Mouse (Mus musculus) CD4-positive, CD25-positive, alpha-beta regulatory T cell, adult 2 months (primary cell): ENCODE data around the gene Ensa.
"Not testable (repeated sequence)": the region's sequence is repeated elsewhere in the genome, so short reads cannot be mapped to it uniquely, and the experiment has no call there.

ENCODE experiments used
- DNase-seq: peaks from one replicate; pipeline ENCODE4 v3.0.0-alpha.2; 2012; ENCODE audit warnings: low read depth, low spot score

Gene Ensa

DNA sequence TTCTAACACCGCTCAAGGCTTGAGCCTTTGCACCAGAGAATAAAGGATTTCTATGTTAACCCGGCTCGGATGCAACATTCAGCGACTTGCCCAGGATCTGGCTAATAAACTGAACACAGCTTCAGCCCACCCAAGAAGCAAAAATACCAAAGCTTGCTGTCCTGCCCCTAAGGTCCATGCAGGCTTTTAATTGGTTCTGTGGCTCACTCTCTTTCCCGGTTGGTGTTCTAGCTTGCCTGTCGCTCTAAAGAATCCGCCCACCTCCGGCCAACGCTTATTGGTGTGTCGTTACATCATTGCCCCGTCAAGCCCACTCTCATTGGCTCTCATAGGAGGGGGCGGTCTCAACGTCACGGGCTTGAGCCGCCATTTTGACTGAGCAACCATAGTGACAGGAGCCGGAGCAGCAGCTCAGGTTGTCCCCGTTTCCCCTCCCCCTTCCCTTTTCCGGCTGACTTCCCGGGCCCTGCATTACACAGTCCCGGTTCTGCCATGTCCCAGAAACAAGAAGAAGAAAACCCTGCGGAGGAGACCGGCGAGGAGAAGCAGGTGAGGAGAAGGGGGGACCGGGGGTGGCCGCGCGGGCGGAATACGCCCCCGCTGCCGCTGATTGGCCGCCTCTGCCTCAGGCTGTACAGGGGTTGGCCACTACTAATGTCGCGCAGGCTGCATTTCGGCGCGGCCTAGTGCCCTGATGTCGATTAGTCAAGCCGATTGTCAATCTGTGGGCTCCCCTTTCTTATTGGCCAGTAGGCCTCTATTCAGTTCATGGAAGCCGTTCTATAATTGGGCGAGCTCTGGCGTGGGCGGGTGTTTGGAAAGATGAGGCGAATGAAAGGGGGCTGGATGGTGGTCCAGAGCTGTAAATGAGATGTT lies at the start of gene Ensa:
Gene Ensa, plus strand, starts transcription at position 366 of the 876 bp plus-strand sequence.
- DNase-seq, result peak; percentile 99

- no peak for DNase-seq
Observed at GRCm38 (mm10) chr3:95587754-95588603, 36.8 kb upstream of the Ensa start.

DNA sequence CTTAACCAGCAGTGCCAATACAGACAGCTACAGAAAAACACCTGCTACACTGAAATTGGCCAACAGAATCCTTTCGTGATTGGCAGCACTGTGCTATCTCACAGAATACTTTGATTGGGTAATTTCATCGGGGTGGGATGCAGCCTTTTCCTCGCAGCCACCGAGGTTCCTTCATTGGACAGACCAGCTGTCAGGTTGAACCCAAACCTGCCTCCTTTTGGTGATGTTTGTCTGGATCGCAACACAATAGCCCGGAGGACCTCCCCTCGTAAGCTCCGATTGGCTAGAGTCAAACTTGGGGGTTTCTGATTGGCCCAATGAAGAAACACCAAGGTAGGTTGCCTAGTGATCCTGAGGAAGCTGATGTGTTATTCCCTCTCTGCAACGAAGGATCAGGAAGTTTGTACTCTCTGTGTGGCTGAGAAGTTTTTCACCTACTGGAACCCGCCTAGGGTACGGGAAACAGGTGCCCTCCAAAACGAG lies 36.1 kb upstream of the Ensa start, which contains the start of gene Golph3l:
Gene Golph3l, plus strand, starts transcription at position 331 of the 483 bp plus-strand sequence.
- peak; percentile 96 for DNase-seq

DNA sequence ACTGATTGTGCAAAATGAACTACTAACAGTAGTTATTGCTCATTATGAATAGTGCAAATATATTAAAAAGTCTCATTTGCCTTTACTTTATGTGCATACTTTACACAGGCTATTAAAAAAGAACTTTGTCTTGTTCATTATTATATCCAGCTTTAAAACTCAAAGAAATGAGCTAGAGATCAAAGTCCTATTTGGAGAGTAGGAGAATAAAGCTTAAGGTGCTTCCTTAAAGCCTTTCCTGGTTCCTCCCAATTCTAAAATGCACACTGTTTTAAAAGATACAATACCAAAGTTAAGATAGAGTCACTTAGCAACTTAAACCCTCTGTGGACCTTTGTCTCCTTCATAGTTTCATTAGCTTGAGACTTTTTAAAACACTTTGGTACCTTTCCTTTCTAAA lies 26.1 kb upstream of the Ensa start:
- DNase-seq, result no peak

DNA sequence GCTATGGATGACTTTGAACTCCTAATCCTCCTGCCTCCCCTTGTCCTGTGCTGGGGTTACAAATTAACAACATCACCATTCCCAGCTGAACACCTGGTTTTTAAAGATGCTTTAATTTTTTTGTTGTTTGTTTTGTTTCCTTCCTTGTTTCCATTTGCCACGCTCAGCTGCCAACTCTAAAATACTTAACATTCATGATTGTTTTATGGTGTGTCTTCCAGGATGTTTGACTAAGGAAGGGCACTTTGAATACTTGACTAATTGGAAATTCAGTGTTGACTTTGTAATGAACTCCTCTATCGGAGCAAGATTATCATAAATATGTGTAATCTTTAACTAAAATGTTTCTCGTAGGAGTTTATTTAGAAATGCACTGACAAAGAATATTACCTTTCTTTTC lies 23.5 kb upstream of the Ensa start:
- DNase-seq, result no peak

DNA sequence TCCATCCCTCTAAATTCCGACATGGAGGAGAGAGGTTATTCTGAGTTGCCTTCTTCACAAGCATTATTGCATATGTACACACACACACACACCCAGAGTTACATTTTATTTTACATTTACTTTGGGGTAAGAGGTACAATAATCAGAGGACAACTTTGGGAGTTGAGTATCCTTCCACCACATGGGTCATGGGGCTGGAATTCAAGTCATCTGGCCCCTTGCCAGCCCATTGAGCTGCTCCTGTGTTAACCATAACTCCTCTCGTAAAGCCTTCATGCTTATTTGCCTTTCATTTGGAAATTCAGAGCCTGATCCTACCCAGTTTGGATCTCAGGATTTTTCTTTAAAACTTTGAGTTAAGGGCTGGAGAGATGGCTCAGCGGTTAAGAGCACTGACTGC lies 18.7 kb upstream of the Ensa start:
- DNase-seq, result no peak

DNA sequence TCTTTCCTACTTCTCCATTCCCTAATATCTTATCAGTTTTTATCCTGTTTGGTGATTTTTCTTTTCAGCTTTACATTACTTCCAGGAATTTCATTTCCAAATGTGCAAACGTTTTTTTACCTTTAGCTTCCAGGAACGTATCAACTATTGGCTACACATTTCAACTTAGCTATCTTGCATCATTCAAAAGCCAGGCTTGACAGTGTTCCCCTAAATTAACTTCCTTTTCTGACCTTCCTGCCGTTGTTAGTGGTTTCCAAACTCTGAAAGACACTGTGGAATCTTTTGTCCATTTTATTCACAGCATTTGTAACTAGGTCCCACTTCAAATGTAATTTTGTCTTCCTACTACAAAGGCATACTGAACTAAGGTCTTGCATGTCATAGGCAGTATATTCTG lies 15.6 kb upstream of the Ensa start:
- no peak for DNase-seq

GRCm38 (mm10) chr3:95613996-95614395 lies 10.8 kb upstream of the Ensa start:
- no peak for DNase-seq

GRCm38 (mm10) chr3:95618511-95618910 lies 6.3 kb upstream of the Ensa start:
- DNase-seq, result no peak

DNA sequence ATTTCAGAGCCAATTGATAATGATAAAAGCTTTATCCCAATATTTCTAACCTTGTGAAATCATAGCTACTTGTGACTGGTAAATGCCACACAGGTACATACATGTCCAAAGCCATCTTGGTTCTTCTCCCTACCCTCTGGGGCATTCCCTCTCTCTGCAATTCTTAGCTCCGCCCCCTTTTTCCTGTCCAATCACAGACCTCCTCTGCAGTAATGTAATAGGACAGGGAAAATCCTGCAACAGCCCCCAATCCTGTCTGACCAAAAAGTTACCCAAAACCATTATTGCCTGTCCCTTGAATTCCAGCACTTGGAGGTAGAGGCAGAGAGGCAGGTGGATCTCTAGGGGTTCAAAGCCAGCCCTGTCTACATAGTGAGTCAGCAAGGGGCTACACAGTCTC lies 3.6 kb upstream of the Ensa start:
- no peak for DNase-seq

GRCm38 (mm10) chr3:95622421-95622820 lies 2.4 kb upstream of the Ensa start:
- not testable (repeated sequence) for DNase-seq

GRCm38 (mm10) chr3:95623551-95623950 lies 1.2 kb upstream of the Ensa start:
- DNase-seq, result no peak

GRCm38 (mm10) chr3:95623991-95624515 lies 740 bp upstream of the Ensa start:
- not testable (repeated sequence) for DNase-seq

DNA sequence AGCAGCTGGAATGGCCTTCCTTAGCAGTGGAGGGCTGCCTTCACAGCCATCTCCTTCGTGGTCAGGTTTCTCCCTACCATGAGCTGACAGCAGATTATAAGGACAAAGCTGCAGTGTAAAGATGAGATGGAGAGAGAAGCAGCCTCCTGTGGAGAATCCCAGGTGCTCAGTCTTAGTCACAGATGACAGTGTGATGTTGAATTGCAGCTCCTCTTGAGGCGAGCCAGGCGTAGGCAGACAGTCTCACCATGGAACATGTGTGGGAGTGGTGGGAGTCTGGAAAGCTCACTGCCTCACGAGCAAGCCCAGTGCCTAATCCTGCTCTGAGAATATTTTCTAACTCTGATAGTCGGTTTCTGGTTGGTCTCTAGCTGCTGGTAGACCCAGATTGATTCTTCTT lies 3.0 kb downstream of the Ensa start:
- DNase-seq, result no peak

- no peak for DNase-seq
Observed at GRCm38 (mm10) chr3:95629755-95630154, 5.0 kb downstream of the Ensa start.

DNA sequence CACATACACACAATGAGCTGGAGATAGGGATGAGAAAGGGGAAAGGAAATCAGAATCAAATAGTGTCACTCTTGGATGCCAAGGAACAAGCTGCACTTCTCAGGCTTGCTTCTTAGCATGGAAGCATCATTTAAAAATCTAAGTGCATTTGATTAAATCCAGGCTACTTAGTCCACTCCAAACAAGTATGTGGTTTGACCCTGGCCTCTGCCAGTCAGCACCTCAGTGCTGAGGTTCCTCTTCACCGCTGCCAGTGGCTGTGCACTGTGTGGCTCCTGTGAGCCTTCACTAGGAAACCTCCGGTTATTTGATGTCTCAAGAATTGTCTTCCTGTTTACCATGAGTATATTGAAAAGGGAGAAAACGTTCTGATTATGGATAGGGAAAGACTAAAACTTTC lies 6.1 kb downstream of the Ensa start:
- no peak for DNase-seq

DNA sequence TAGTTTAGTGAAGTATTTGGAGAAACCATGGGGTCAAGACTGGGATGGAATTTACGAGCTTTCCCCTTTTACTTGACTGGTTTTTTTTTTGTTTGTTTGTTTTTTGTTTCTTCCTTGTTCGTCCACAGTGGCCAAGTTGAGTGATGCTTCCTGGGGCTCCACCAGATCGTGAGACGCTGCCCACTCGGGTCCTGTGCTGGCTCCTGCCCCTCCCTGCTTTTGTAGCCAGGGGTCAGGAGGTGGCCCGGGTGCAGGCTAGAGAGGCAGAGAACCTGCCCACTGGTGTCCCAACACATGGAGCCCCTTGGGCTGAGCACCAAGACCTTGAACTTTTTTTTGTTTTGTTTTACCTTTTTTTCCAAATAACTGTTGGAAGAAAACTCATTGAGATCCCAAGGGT lies 6.5 kb downstream of the Ensa start:
- no peak for DNase-seq

- peak; percentile 83 for DNase-seq
Observed at GRCm38 (mm10) chr3:95632648-95633588, 8.1 kb downstream of the Ensa start.

DNA sequence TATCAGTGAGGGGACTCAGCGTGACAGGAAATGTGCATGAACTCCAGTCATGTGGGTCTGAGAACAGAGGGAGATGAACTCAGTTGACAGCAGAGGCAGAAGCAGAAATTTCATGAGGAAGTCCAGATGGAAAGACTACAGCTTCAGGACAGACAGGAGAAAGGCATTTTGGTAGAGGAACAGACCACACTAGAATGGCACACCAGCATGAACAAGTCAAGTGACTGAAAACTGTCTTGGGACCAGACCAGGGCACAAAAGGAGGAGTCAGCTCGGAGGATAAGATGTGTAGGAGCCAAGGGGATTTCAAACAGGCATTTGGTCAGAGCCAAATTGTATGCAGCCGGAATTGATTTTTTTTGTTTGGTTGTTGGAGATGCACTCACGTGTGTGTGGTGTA lies 10.8 kb downstream of the Ensa start:
- no peak for DNase-seq

- no peak for DNase-seq
Observed at GRCm38 (mm10) chr3:95636072-95636471, 11.3 kb downstream of the Ensa start.

GRCm38 (mm10) chr3:95639694-95640093 lies 14.9 kb downstream of the Ensa start:
- peak; percentile 37 for DNase-seq
